Mouse (Mus musculus) liver, embryonic 13.5 days (tissue): ENCODE measurements around the gene Mogs. TPM values are rescaled to one million over a fixed set of nuclear protein-coding genes. Genes with fewer than 3 reads are reported as not detected.
A peak's percentile ranks its signal among the peaks of the same experiment; 100 is the strongest.

Source experiments
- ATAC-seq: fragments of 200-750 bp; cut with Nextera tagmentation; 2 replicates; pipeline ENCODE4 v1.8.0; 2017; ENCODE audit warnings: low read depth, mild to moderate bottlenecking, moderate number of reproducible peaks, moderate library complexity
- DNase-seq: peaks from one replicate; pipeline ENCODE4 v3.0.0; 2022
- H3K27ac ChIP-seq: fragments of 300-500 bp; sonication (generic); 2 replicates; pipeline ENCODE4 v1.5.1; 2015; ENCODE audit warnings: moderate library complexity, mild to moderate bottlenecking, inconsistent platforms
- H3K27me3 ChIP-seq: fragments of 300-500 bp; sonication (generic); 2 replicates; pipeline ENCODE4 v1.6.1; 2015; ENCODE audit warnings: mild to moderate bottlenecking, inconsistent platforms
- H3K36me3 ChIP-seq: fragments of 300-500 bp; sonication (generic); 2 replicates; pipeline ENCODE4 v1.6.1; 2015; ENCODE audit warnings: mild to moderate bottlenecking, inconsistent platforms
- H3K4me1 ChIP-seq: fragments of 300-500 bp; sonication (generic); replicated peaks from 2 replicates; pipeline ENCODE4 v1.6.1; 2015; ENCODE audit warnings: inconsistent platforms
- H3K4me2 ChIP-seq: fragments of 300-500 bp; sonication (generic); 2 replicates; pipeline ENCODE4 v1.6.1; 2015; ENCODE audit warnings: inconsistent platforms, mild to moderate bottlenecking, moderate library complexity
- H3K4me3 ChIP-seq: fragments of 300-500 bp; sonication (generic); replicated peaks from 2 replicates; pipeline ENCODE4 v1.5.1; 2015; ENCODE audit warnings: mild to moderate bottlenecking, inconsistent platforms
- H3K9ac ChIP-seq: fragments of 300-500 bp; sonication (generic); 2 replicates; pipeline ENCODE4 v1.6.1; 2015; ENCODE audit warnings: mild to moderate bottlenecking, inconsistent platforms
- H3K9me3 ChIP-seq: fragments of 300-500 bp; sonication (generic); replicated peaks from 2 replicates; pipeline ENCODE4 v1.6.1; 2016; ENCODE audit warnings: inconsistent platforms
- WGBS: fragments of 180-500 bp; shearing (Covaris S2); methylation state at CpG from one replicate; pipeline ENCODE4 v1.1.7; 2015; ENCODE audit not compliant: insufficient replicate concordance; 5-methylcytosine and 5-hydroxymethylcytosine counted together
- polyA plus RNA-seq: library from polyadenylated mRNA; unstranded; fragments of >200 nt; fragmentation: Nextera tagmentation; extraction: Ambion mirVana; gene quantifications from 2 replicates; pipeline ENCODE4 v1.2.1, GENCODE M21; 2015

Mogs gene
- polyA plus RNA-seq, 1 experiment from 2014 or later = 46.7 TPM

DNA sequence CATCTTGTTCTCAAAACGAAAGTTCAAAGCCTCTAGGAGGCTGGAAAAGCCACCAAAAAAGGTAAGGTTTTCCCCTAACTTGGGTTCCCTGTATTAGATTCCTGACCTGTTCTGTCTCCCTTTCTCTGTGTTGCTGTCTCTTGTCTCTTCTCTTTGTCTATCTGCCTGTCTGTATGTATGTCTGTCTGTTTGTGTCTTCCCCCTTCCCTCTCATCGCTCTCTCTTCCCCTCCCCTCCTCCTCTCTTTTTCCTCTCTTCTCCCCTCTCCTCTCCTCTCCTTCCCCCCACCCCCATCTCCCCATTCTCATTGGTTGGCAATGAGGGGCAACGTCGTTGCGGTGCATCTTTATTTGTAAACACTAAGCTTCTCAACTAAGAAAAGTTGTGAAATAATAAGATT, 10.0 kb downstream of the Mogs start, which contains the start of gene Ino80b:
TSS of gene Ino80b (minus strand) at position 101 of the 400 bp plus-strand sequence.
- 34% methylated on average over 5 of the region's 5 CpGs for WGBS
- ATAC-seq (no peak), DNase-seq (no peak)
- peaks cover 36% of the 10 kb centered on the region for H3K4me1 ChIP-seq
- no peaks in the 10 kb centered on the region for H3K9me3 ChIP-seq
- H3K4me2 ChIP-seq = peak within 1 kb of the TSS; percentile 86
- H3K9ac ChIP-seq = peak within 1 kb of the TSS; percentile 85
- peaks cover 9% of the 10 kb centered on the region; the same call in 1 of the 2 replicates for H3K36me3 ChIP-seq
- peak within 1 kb of the TSS; percentile 87 for H3K27ac ChIP-seq
- H3K27me3 ChIP-seq = no peaks in the 10 kb centered on the region
- H3K4me3 ChIP-seq = peak within 1 kb of the TSS; percentile 76

DNA sequence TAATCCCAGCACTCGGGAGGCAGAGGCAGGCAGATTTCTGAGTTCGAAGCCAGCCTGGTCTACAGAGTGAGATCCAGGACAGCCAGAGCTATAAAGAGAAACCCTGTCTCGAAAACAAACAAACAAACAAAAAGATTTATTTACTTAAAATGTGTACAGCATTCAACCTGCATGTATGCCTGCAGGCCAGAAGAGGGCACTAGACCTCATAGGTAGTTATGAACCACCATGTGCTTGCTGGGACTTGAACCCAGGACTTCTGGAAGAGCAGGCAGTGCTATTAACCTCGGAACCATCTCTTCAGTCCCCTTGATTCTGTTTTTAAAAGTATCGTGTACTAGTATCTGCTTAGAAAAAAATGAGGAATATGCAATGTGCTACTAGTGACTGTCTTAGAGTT, 12.1 kb downstream of the Mogs start:
- Histone ChIP-seq H3K4me2 (no peak overlapping the region), H3K27ac (no peak overlapping the region), H3K27me3 (no peaks in the 10 kb centered on the region), H3K9me3 (no peaks in the 10 kb centered on the region), H3K36me3 (peaks cover 9% of the 10 kb centered on the region; the same call in 1 of the 2 replicates), H3K9ac (no peak overlapping the region), H3K4me3 (no peak overlapping the region), H3K4me1 (peaks cover 40% of the 10 kb centered on the region)
- DNase-seq (no peak), ATAC-seq (no peak)
- WGBS = 72% methylated on average over 5 of the region's 5 CpGs

DNA sequence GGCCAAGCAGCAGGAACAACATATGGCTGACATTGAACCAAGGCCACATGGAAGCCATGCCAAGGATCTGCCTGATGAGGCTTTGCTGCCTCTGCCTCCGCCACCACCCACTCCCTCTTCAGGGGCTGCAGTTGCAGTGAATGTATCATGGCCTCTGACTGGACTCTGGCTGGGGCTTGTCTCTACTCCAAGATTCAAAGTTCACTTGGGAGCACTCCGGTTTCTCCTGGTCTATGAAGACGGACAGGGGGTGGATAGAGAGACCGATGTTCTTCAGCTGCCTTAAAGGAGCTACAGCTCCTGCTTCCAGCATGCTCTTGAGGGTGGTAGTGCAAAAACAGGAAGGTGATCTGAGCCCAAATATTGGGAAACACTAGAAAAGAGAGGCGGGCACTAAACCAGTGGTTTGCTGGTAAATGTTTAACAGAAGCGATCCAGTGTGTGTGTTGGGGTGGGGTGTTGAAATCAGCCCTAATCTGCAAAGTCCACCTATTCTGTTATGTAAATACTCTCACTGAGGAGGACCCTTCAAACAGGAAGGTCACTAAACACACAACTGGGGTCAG, 16.3 kb downstream of the Mogs start:
- Histone ChIP-seq H3K36me3 (no peaks in the 10 kb centered on the region), H3K27me3 (peaks cover 22% of the 10 kb centered on the region), H3K4me2 (peak overlapping the region; percentile 11; the same call in 1 of the 2 replicates), H3K9me3 (no peaks in the 10 kb centered on the region), H3K27ac (peak overlapping the region; percentile 78), H3K4me3 (no peak overlapping the region), H3K4me1 (peaks cover 36% of the 10 kb centered on the region), H3K9ac (no peak overlapping the region)
- peak; percentile 69 for ATAC-seq
- no peak for DNase-seq
- WGBS = 46% methylated on average over 6 of the region's 6 CpGs

DNA sequence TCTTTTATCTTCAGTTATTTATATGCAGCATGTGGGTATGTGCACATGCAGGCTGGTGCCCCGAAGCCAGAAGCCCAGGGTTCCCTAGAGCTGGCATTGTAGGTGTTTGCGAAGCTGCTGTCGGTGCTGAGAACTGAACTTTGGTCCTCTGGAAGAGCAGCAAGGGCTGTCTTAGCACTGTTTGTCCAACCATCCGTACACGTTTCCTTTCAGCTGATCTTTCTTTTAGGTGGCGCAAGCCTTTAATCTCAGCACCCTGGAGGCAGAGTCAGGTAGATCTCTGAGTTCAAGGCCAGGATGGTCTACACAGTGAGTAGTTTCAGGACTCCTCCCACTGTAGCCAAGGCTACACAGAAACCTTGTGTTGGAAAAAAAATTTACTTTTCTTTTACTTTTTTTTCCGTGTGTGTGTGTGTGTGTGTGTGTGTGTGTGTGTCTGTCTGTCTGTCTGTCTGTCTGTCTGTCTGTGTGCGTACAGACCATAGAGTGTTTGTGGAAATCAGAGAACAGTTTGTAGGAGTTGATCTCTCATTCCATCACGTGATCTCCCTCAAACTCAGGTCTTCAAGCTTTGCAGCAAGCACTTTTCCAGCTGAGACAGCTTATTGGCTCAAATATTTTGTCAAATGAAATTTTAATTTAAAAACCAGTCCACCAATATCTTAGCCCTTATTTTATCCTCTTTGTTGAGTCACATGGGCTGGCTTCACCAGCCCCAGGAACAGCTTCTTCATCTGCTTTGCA, 17.1 kb downstream of the Mogs start:
- no peaks in the 10 kb centered on the region for H3K36me3 ChIP-seq
- peaks cover 30% of the 10 kb centered on the region for H3K27me3 ChIP-seq
- no peak overlapping the region for H3K4me2 ChIP-seq
- DNase-seq (no peak), ATAC-seq (peak; percentile 18; the same call in 1 of the 2 replicates)
- H3K27ac ChIP-seq = peak overlapping the region; percentile 67
- no peak overlapping the region for H3K9ac ChIP-seq
- WGBS = 61% methylated on average over 9 of the region's 9 CpGs
- H3K4me1 ChIP-seq = peaks cover 44% of the 10 kb centered on the region
- no peak overlapping the region for H3K4me3 ChIP-seq
- no peaks in the 10 kb centered on the region for H3K9me3 ChIP-seq

DNA sequence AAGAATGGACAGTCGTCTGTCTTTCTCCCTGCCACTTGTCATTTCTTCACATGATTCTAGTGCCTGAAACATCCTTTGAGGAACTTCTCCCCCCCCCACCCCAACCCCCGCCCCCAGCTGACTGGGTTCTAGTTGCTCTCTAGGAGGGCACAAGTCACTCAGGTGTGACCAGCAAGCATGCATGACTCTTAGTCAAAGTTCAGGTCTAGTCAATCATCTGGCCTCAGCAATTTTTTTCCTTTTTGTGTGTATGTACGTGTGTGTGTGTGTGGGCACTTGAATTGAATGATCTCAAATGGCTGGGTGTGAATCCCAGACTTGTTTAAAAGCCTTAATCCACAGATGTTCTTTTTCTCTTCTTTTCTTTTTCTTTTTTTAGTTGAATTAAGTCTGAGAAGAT, 18.9 kb downstream of the Mogs start:
- 51% methylated on average over 3 of the region's 3 CpGs for WGBS
- Histone ChIP-seq H3K27me3 (peaks cover 45% of the 10 kb centered on the region), H3K4me3 (no peak overlapping the region), H3K9me3 (no peaks in the 10 kb centered on the region), H3K9ac (no peak overlapping the region), H3K36me3 (no peaks in the 10 kb centered on the region), H3K27ac (no peak overlapping the region), H3K4me1 (peaks cover 61% of the 10 kb centered on the region), H3K4me2 (no peak overlapping the region)
- no peak for ATAC-seq
- no peak for DNase-seq

DNA sequence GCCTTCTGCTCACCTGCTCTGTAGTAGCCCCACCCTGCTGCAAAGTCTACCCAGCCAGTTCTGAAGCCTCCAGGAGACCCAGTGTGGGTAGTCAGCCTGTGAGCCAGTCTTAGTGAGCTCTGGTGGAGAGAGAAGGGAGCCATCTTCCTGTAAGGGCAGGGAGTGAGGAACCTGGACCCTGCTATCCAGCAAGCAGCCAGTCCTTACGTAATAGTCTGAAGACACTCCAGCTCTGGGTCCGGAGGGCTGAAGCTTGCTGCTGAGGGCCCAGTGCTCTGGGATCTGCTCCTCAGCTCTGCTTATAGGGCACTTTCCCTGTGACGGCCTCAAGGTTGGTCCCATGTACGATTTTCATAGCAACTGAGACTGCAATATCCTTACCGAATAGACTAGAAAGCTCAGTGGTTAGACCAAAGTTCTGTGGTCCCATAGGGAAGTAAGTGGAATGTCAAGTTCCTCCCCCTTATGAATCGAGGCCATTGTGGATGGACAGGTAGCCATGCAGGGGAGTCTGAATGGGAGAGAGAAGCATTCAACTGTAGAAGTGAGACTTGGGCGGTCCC, 19.7 kb downstream of the Mogs start, which contains the start of gene Rtkn:
TSS of gene Rtkn (plus strand) at position 513 of the 563 bp plus-strand sequence.
- DNase-seq (no peak), ATAC-seq (no peak)
- peaks cover 53% of the 10 kb centered on the region for H3K27me3 ChIP-seq
- 64% methylated on average over 7 of the region's 7 CpGs for WGBS
- peaks cover 61% of the 10 kb centered on the region for H3K4me1 ChIP-seq
- peak within 1 kb of the TSS; percentile 73 for H3K9ac ChIP-seq
- H3K4me3 ChIP-seq = peak within 1 kb of the TSS; percentile 59
- no peaks in the 10 kb centered on the region for H3K9me3 ChIP-seq
- H3K27ac ChIP-seq = peak within 1 kb of the TSS; percentile 88
- H3K36me3 ChIP-seq = no peaks in the 10 kb centered on the region
- H3K4me2 ChIP-seq = peak within 1 kb of the TSS; percentile 69

DNA sequence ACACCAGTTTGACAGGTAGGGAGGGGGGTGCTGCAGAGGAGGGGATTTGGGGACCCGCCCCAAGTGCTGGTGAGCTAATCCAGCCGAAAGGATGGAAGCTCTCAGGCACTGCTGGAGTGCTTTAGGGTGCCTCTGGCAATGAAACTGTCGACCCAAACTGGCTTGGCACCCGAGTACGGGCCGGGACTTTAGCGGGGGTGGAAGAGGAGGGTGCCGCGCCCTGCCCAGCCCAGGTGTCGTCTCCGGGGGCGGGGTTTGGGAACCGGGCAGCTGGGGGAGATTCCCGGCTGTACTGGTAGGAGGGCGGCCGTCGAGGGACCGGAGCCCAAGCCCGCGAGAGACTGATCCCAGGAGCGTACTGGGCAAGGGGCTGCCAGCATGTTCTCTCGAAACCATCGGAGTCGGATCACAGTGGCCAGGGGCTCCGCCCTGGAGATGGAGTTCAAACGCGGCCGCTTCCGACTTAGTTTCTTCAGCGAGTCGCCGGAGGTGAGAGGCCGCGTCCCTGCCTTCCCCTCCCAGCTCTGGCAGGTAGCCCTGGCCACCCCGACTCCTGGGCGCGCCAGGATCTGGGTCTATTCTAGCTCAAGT, 20.4 kb downstream of the Mogs start:
- no peaks in the 10 kb centered on the region for H3K36me3 ChIP-seq
- DNase-seq = no peak
- H3K4me2 ChIP-seq = peak overlapping the region; percentile 69
- H3K4me1 ChIP-seq = peaks cover 60% of the 10 kb centered on the region
- no peak for ATAC-seq
- H3K27me3 ChIP-seq = peaks cover 54% of the 10 kb centered on the region
- H3K9ac ChIP-seq = peak overlapping the region; percentile 73
- peak overlapping the region; percentile 59 for H3K4me3 ChIP-seq
- H3K27ac ChIP-seq = 0 out of 2 replicates have a peak overlapping the region, but pooled peaks have one; percentile 88
- no peaks in the 10 kb centered on the region for H3K9me3 ChIP-seq
- WGBS = 26% methylated on average over 37 of the region's 37 CpGs

DNA sequence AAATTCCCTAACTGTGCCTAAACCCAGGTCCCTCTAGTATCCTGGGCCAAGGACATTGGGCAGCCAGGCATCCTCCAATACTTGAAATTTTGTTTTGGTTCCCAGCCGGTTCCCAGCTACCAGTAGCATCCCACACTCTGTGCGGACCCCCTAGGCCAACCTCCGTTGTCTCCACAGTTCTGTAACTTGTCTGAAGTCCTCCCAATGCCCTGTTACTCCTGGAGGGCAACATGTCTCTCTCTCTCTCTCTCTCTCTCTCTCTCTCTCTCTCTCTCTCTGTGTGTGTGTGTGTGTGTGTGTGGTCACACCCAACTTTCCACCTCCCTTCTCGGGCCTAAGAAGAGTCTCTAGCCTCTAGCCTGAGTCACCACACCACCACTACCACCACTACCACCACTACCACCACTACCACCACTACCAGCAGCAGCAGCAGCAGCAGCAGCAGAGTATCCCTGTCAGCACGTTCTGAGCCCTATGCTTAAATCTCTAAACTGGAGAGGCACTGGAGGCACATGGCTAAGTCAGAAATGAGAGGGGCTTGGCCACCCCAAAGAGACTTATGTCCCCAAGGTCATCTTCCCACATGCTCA, 21.1 kb downstream of the Mogs start:
- H3K36me3 ChIP-seq = no peaks in the 10 kb centered on the region
- H3K27me3 ChIP-seq = peaks cover 58% of the 10 kb centered on the region
- no peaks in the 10 kb centered on the region for H3K9me3 ChIP-seq
- peak overlapping the region; percentile 59 for H3K4me3 ChIP-seq
- DNase-seq = no peak
- H3K4me1 ChIP-seq = peaks cover 53% of the 10 kb centered on the region
- ATAC-seq = no peak
- peak overlapping the region; percentile 88 for H3K27ac ChIP-seq
- whole genome bisulfite sequencing = 36% methylated on average over 5 of the region's 5 CpGs
- peak overlapping the region; percentile 73 for H3K9ac ChIP-seq
- H3K4me2 ChIP-seq = peak overlapping the region; percentile 69

DNA sequence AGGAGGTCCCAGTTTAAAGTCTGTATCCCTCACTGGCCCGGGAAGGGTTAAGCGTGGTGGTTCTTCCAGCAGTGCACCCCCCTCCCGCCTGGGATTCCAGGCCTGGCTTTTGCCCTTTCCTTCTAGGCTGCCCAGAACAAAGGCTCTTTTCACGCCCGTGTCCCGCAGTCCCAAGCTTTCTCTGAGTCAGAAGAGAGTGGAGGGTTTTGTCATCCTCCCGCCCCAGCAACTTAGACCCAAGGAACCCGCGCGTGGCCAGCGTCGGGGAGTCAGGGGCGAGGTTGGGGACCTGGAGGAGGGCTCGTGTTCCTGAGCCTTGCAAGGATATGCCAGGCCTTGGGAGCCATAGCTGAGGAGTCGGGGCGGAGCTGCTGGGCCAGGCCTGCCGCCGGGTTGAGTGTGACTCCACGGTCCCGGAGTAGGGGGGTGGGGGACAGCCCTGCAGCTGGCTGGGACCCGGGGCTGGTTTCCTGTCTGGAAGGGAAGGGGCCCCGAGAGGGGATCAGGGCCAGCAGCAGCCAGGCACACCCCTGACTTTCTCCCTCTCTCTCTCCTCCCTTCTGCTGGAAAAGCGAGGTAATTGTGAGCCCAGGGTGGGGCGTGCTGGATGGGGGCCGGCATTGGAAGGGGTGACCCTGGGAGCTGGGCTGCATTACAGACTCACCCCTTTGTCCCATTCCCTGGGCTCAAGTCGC, 21.7 kb downstream of the Mogs start:
- Histone ChIP-seq H3K4me3 (peak overlapping the region; percentile 59), H3K27ac (peak overlapping the region; percentile 88), H3K27me3 (peaks cover 65% of the 10 kb centered on the region), H3K9ac (peak overlapping the region; percentile 73), H3K36me3 (no peaks in the 10 kb centered on the region), H3K9me3 (no peaks in the 10 kb centered on the region), H3K4me2 (peak overlapping the region; percentile 69), H3K4me1 (peaks cover 52% of the 10 kb centered on the region)
- DNase-seq (no peak), ATAC-seq (peak; percentile 33)
- WGBS = 3% methylated on average over 26 of the region's 26 CpGs

DNA sequence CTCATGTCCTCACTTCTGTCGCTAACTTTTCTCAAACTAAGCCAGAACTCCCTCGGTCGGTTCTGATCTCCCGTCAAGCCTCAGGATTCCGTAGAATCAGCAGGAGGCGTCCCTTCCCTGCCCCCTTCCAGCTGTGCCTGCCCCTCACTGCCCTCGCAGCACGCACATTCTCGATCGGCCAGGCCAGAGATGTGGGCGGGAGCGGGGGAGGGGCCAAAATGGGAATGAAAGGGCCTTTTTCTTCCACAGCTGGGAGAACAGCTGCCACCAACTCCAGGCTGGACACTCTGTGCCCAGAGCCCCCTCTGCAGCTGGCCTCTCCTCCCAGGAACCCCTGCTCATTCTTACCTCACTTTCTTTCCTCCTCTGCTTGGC, 22.3 kb downstream of the Mogs start:
- Histone ChIP-seq H3K4me2 (peak overlapping the region; percentile 69), H3K9ac (peak overlapping the region; percentile 73), H3K4me1 (peaks cover 54% of the 10 kb centered on the region), H3K4me3 (peak overlapping the region; percentile 59), H3K27ac (peak overlapping the region; percentile 88), H3K36me3 (no peaks in the 10 kb centered on the region), H3K9me3 (no peaks in the 10 kb centered on the region), H3K27me3 (peaks cover 70% of the 10 kb centered on the region)
- ATAC-seq (peak; percentile 66), DNase-seq (peak; percentile 50)
- 0% methylated on average over 12 of the region's 12 CpGs for WGBS
